Mouse (Mus musculus) T-helper 2 cell (primary cell): ENCODE measurements at regions not wholly inside any gene's neighbourhood (a gene's known extent, or its start where the extent isn't known, plus 50 kb on each side); places are given as distances from the start of the nearest gene placed in this dataset.

Source experiments
- in situ Hi-C: fragments of 300-600 bp; cut with MboI, MseI; formaldehyde crosslinking; loops from one replicate; pipeline ENCODE4 v1.15.1; 2025; ENCODE audit warnings: high pct_unique_total_duplicates

GRCm38 (mm10) chr10:95032760-95033716 lies 88.4 kb upstream of the Plxnc1 start:
- in situ Hi-C loops: no loop called here

- in situ Hi-C loops: no loop called here
These were observed 86.7 kb upstream of the Plxnc1 start for GRCm38 (mm10) chr10:95031371-95031770.

GRCm38 (mm10) chr10:95030801-95031200 lies 86.2 kb upstream of the Plxnc1 start:
- in situ Hi-C loops: no loop called here

GRCm38 (mm10) chr10:95029554-95029953 lies 84.9 kb upstream of the Plxnc1 start:
- in situ Hi-C loops: no loop called here

- in situ Hi-C loops: no loop called here
These were observed 81.1 kb upstream of the Plxnc1 start for GRCm38 (mm10) chr10:95025569-95026327.

GRCm38 (mm10) chr10:95021209-95021608 lies 76.6 kb upstream of the Plxnc1 start:
- in situ Hi-C loops: no loop called here

GRCm38 (mm10) chr10:95016896-95017295 lies 72.3 kb upstream of the Plxnc1 start:
- in situ Hi-C loops: no loop called here

- in situ Hi-C loops: no loop called here
These were observed 70.8 kb upstream of the Plxnc1 start for GRCm38 (mm10) chr10:95015298-95015951.

GRCm38 (mm10) chr10:95013946-95014345 lies 69.3 kb upstream of the Plxnc1 start:
- in situ Hi-C loops: no loop called here

- in situ Hi-C loops: no loop called here
These were observed 68.7 kb upstream of the Plxnc1 start for GRCm38 (mm10) chr10:95013213-95013915.

- in situ Hi-C loops: no loop called here
These were observed 65.7 kb upstream of the Plxnc1 start for GRCm38 (mm10) chr10:95010333-95010732.

- in situ Hi-C loops: no loop called here
These were observed 64.4 kb upstream of the Plxnc1 start for GRCm38 (mm10) chr10:95009081-95009480.

GRCm38 (mm10) chr10:95004065-95004763 lies 59.6 kb upstream of the Plxnc1 start:
- in situ Hi-C loops: loop anchor here (5.0 kb wide), 1 partner anchor 148 kb away; no protein-coding TSS in a partner anchor

- in situ Hi-C loops: loop anchor here (5.0 kb wide), 1 partner anchor 149 kb away; no protein-coding TSS in a partner anchor
These were observed 59.0 kb upstream of the Plxnc1 start for GRCm38 (mm10) chr10:95003621-95004020.

- in situ Hi-C loops: loop anchor here (5.0 kb wide), 1 partner anchor 151 kb away; no protein-coding TSS in a partner anchor
These were observed 57.0 kb upstream of the Plxnc1 start for GRCm38 (mm10) chr10:95001650-95002049.

GRCm38 (mm10) chr10:94999716-95000115 lies 55.1 kb upstream of the Plxnc1 start:
- in situ Hi-C loops: loop anchor here (5.0 kb wide), 1 partner anchor 153 kb away; no protein-coding TSS in a partner anchor
